Mouse (Mus musculus): ENCODE data around the gene Garem2. TPM values are rescaled to one million over a fixed set of nuclear protein-coding genes. Genes with fewer than 3 reads are reported as not detected.

The Garem2 gene
- polyA plus RNA-seq, 1 experiment = 0.03 TPM

DNA sequence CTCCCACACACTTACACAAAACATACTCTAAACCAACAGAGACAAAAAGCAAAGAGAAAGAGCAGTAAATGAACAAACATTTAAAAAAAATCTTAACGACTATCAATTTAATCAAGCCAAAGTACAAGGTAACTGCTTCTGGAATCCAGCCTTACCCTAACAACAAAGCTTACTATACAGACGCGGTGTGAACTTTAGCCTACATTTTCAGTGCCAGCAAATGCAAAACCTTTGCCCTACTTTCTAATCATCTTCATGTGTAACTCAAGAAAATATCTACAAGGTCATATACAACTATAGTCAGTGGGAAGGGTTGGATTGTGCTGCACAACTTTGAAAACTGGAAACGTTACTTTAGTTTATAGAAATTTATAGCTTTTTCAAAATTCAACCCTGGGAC lies 47.0 kb downstream of the Garem2 start:
- 18% methylated on average over 4 of the region's 4 CpGs for WGBS
- Histone ChIP-seq H3K27ac (ENCODE audit: insufficient read depth, low read depth, low read length) (no peak overlapping the region), H3K4me3 (ENCODE audit: low read depth, low read length) (no peak overlapping the region), H3K27me3 (ENCODE audit: control insufficient read depth, insufficient read depth, low read length) (no peaks in the 10 kb centered on the region), H3K36me3 (ENCODE audit: control insufficient read depth, insufficient read depth, low read length) (peaks cover 2% of the 10 kb centered on the region), H3K4me1 (ENCODE audit: control insufficient read depth, insufficient read depth, insufficient read length, low read length) (no peaks in the 10 kb centered on the region)
- TF ChIP-seq POLR2A (IDR thresholded peaks at IDR 0.05; ENCODE audit: low read depth, low read length) (no peak), CTCF (IDR thresholded peaks at IDR 0.05; ENCODE audit: extremely low read depth, insufficient read length, insufficient replicate concordance, low read depth, low read length) (no peak)

- WGBS = 13% methylated on average over 1 of the region's 1 CpGs
- no peak overlapping the region for H3K4me3 ChIP-seq (ENCODE audit: low read depth, low read length)
- no peaks in the 10 kb centered on the region for H3K4me1 ChIP-seq (ENCODE audit: control insufficient read depth, insufficient read depth, insufficient read length, low read length)
- H3K27ac ChIP-seq (ENCODE audit: insufficient read depth, low read depth, low read length) = no peak overlapping the region
- no peaks in the 10 kb centered on the region; the same call in 1 of the 2 replicates for H3K36me3 ChIP-seq (ENCODE audit: control insufficient read depth, insufficient read depth, low read length)
- no peak for TF ChIP-seq CTCF (IDR thresholded peaks at IDR 0.05; ENCODE audit: extremely low read depth, insufficient read length, insufficient replicate concordance, low read depth, low read length)
- TF ChIP-seq POLR2A (IDR thresholded peaks at IDR 0.05; ENCODE audit: low read depth, low read length) = no peak
- no peaks in the 10 kb centered on the region for H3K27me3 ChIP-seq (ENCODE audit: control insufficient read depth, insufficient read depth, low read length)
Measured at GRCm38 (mm10) chr5:30152413-30152812, 47.5 kb downstream of the Garem2 start.

- Histone ChIP-seq H3K36me3 (ENCODE audit: control insufficient read depth, insufficient read depth, low read length) (no peaks in the 10 kb centered on the region; the same call in 1 of the 2 replicates), H3K4me3 (ENCODE audit: low read depth, low read length) (no peak overlapping the region)
- 42% methylated on average over 2 of the region's 2 CpGs for WGBS
Measured at GRCm38 (mm10) chr5:30153222-30153621, 48.3 kb downstream of the Garem2 start.

GRCm38 (mm10) chr5:30154013-30154412 lies 49.1 kb downstream of the Garem2 start:
- no peaks in the 10 kb centered on the region for H3K27me3 ChIP-seq (ENCODE audit: control insufficient read depth, insufficient read depth, low read length)
- H3K36me3 ChIP-seq (ENCODE audit: control insufficient read depth, insufficient read depth, low read length) = no peaks in the 10 kb centered on the region; the same call in 1 of the 2 replicates
- no peak for TF ChIP-seq CTCF (IDR thresholded peaks at IDR 0.05; ENCODE audit: extremely low read depth, insufficient read length, insufficient replicate concordance, low read depth, low read length)
- TF ChIP-seq POLR2A (IDR thresholded peaks at IDR 0.05; ENCODE audit: low read depth, low read length) = no peak
- peak overlapping the region; percentile 84; the same call in 1 of the 2 replicates for H3K4me3 ChIP-seq (ENCODE audit: low read depth, low read length)
- no peaks in the 10 kb centered on the region for H3K4me1 ChIP-seq (ENCODE audit: control insufficient read depth, insufficient read depth, insufficient read length, low read length)
- 11% methylated on average over 4 of the region's 4 CpGs for WGBS
- H3K27ac ChIP-seq (ENCODE audit: insufficient read depth, low read depth, low read length) = no peak overlapping the region

More at GRCm38 (mm10) chr5:30153222-30153621, 48.3 kb downstream of the Garem2 start:
- Histone ChIP-seq H3K4me1 (ENCODE audit: control insufficient read depth, insufficient read depth, insufficient read length, low read length) (no peaks in the 10 kb centered on the region), H3K27me3 (ENCODE audit: control insufficient read depth, insufficient read depth, low read length) (no peaks in the 10 kb centered on the region), H3K27ac (ENCODE audit: insufficient read depth, low read depth, low read length) (no peak overlapping the region)
- TF ChIP-seq CTCF (IDR thresholded peaks at IDR 0.05; ENCODE audit: extremely low read depth, insufficient read length, insufficient replicate concordance, low read depth, low read length) (no peak), POLR2A (IDR thresholded peaks at IDR 0.05; ENCODE audit: low read depth, low read length) (no peak)

DNA sequence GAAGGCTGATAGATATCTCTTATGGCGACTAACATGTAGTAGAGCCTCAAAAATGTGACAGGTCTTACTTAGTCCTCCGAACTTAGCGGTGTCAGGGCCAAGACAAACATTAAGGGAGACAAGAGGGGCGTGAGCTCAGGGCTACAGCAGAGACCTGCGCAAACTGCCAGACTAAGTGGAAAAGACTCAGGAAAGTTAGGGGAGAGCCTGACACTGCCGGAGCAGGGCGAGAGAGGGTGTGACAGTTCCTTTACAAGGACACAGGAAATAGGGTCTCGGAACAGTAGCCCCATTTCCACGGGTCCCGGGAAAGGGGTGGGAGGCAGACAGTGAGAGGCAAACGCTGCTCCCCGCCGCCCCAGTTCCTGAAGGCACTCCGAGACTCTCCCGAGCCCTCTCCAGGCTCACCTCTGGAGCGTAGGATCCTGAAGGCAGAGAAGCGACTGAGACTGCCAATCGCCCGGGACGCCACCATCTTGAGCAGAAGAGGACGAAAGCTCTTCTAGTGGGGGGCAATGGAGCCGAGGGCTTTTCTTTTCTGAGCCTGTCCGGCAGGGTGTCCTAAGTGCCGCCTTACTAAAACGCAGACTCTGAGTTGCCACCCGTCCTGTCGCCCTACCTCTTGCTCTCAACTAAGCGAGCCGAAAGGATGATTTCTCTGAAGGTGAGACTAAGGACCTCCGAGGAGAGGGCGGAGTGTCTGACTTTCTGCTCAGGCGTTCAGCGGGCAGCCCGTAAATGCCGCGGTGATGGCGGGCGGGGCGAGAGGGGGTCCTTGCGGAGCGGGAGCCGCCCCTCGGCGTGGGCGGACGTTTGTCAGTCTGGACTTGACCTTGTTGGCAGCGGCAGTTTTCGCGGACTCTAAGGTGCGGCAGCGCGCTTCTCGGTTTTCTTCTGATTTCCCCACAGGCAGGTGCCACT lies 49.8 kb downstream of the Garem2 start, which contains the start of the genes Hadha and Hadhb:
Hadha (minus strand) TSS at position 689 of the 921 bp plus-strand sequence.
Hadhb (plus strand) TSS at position 775 of the 921 bp plus-strand sequence.
- TF ChIP-seq POLR2A (IDR thresholded peaks at IDR 0.05; ENCODE audit: low read depth, low read length) (peak; percentile 94), CTCF (IDR thresholded peaks at IDR 0.05; ENCODE audit: extremely low read depth, insufficient read length, insufficient replicate concordance, low read depth, low read length) (no peak)
- Histone ChIP-seq H3K4me1 (ENCODE audit: control insufficient read depth, insufficient read depth, insufficient read length, low read length) (no peaks in the 10 kb centered on the region), H3K4me3 (ENCODE audit: low read depth, low read length) (peak within 1 kb of the TSS; percentile 84), H3K27me3 (ENCODE audit: control insufficient read depth, insufficient read depth, low read length) (no peaks in the 10 kb centered on the region), H3K27ac (ENCODE audit: insufficient read depth, low read depth, low read length) (peak within 1 kb of the TSS; percentile 89), H3K36me3 (ENCODE audit: control insufficient read depth, insufficient read depth, low read length) (no peaks in the 10 kb centered on the region; the same call in 1 of the 2 replicates)
- WGBS = under 1% methylated on average over 53 of the region's 53 CpGs

DNA sequence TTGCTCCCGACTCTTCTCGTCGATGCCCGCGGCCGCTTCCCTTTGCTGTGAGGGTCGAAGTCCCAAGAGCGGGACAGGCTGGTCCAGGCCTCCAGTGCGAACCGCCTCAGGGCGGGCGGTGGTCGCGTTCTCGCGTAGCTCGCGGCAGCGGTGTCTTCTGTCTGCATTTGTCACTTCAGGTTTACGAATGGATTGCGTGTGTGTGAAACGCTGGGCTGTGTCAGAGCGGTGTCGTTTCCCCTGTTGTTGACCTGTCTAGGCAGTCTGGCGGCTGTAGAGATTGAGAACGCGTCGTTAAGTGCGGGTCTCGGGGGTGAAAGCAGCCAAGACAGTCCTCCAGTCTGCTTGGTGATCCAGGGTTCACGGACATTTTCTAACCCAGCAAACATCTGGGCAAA lies 50.4 kb downstream of the Garem2 start:
- Histone ChIP-seq H3K36me3 (ENCODE audit: control insufficient read depth, insufficient read depth, low read length) (no peaks in the 10 kb centered on the region), H3K27me3 (ENCODE audit: control insufficient read depth, insufficient read depth, low read length) (no peaks in the 10 kb centered on the region), H3K27ac (ENCODE audit: insufficient read depth, low read depth, low read length) (peak overlapping the region; percentile 89), H3K4me1 (ENCODE audit: control insufficient read depth, insufficient read depth, insufficient read length, low read length) (no peaks in the 10 kb centered on the region), H3K4me3 (ENCODE audit: low read depth, low read length) (peak overlapping the region; percentile 84)
- under 1% methylated on average over 31 of the region's 31 CpGs for WGBS
- no peak for TF ChIP-seq CTCF (IDR thresholded peaks at IDR 0.05; ENCODE audit: extremely low read depth, insufficient read length, insufficient replicate concordance, low read depth, low read length)
- no peak for TF ChIP-seq POLR2A (IDR thresholded peaks at IDR 0.05; ENCODE audit: low read depth, low read length)
